Mouse (Mus musculus): ENCODE measurements around the gene 1700093K21Rik.

GRCm38 (mm10) chr11:23557039-23557630 lies 36.2 kb upstream of the 1700093K21Rik start:
- TF ChIP-seq CTCF (IDR thresholded peaks at IDR 0.05; ENCODE audit: control insufficient read depth, insufficient read depth, insufficient replicate concordance, low read depth, low read length) (no peak), POLR2A (IDR thresholded peaks at IDR 0.05; ENCODE audit: control insufficient read depth, low read depth, low read length) (no peak)

All from testis, adult 2 months (tissue).